Mouse (Mus musculus) midbrain, postnatal 0 days (tissue): ENCODE data around the gene Mrpl38. TPM values are rescaled to one million over a fixed set of nuclear protein-coding genes. Genes with fewer than 3 reads are reported as not detected.

ENCODE experiments used
- ATAC-seq: fragments of 200-750 bp; cut with Nextera tagmentation; 2 replicates; pipeline ENCODE4 v1.8.0; 2017; ENCODE audit warnings: moderate number of reproducible peaks, mild to moderate bottlenecking, moderate TSS enrichment, moderate library complexity; ENCODE audit not compliant: low FRiP score
- DNase-seq: peaks from one replicate; pipeline ENCODE4 v3.0.0-alpha.2; 2015; ENCODE audit warnings: low spot score
- H3K27ac ChIP-seq: fragments of 300-500 bp; sonication (generic); 2 replicates; pipeline ENCODE4 v1.5.1; 2014; ENCODE audit warnings: low read depth, mild to moderate bottlenecking, low read length, mixed read lengths
- H3K27me3 ChIP-seq: fragments of 300-500 bp; sonication (generic); 2 replicates; pipeline ENCODE4 v1.6.1; 2014; ENCODE audit warnings: low read length, control low read depth, mixed read lengths; ENCODE audit not compliant: insufficient read depth
- H3K36me3 ChIP-seq: fragments of 300-500 bp; sonication (generic); 2 replicates; pipeline ENCODE4 v1.6.1; 2014; ENCODE audit warnings: low read length, control low read depth, mixed read lengths; ENCODE audit not compliant: insufficient read depth
- H3K4me1 ChIP-seq: fragments of 300-500 bp; sonication (generic); 2 replicates; pipeline ENCODE4 v1.6.1; 2014; ENCODE audit warnings: mild to moderate bottlenecking, control low read depth, antibody characterized with exemption, low read length, mixed read lengths; ENCODE audit not compliant: insufficient read depth
- H3K4me2 ChIP-seq: fragments of 300-500 bp; sonication (generic); 2 replicates; pipeline ENCODE4 v1.6.1; 2014; ENCODE audit warnings: low read depth, mild to moderate bottlenecking, low read length, mixed read lengths; ENCODE audit not compliant: poor library complexity, severe bottlenecking
- H3K4me3 ChIP-seq: fragments of 300-500 bp; sonication (generic); 2 replicates; pipeline ENCODE4 v1.5.1; 2014; ENCODE audit warnings: low read depth, mild to moderate bottlenecking, low read length, moderate library complexity
- H3K9ac ChIP-seq: fragments of 300-500 bp; sonication (generic); replicated peaks from 2 replicates; pipeline ENCODE4 v1.6.1; 2014; ENCODE audit warnings: mild to moderate bottlenecking, low read length, moderate library complexity, mixed read lengths; ENCODE audit not compliant: poor library complexity, severe bottlenecking
- H3K9me3 ChIP-seq: fragments of 300-500 bp; sonication (generic); 2 replicates; pipeline ENCODE4 v1.6.1; 2016; ENCODE audit warnings: low read length, control low read depth
- CTCF ChIP-seq: IDR thresholded peaks from 2 replicates; pipeline ENCODE4 v1.5.1; 2016; ENCODE audit warnings: antibody characterized with exemption, mild to moderate bottlenecking
- WGBS: fragments of 180-500 bp; shearing (Covaris S2); extraction: QIAGEN DNeasy Blood & Tissue Kit; methylation state at CpG from one replicate; pipeline ENCODE4 v1.1.7; 2014; 5-methylcytosine and 5-hydroxymethylcytosine counted together
- polyA plus RNA-seq: library from polyadenylated mRNA; unstranded; fragments of >200 nt; fragmentation: Nextera tagmentation; extraction: Ambion mirVana; gene quantifications from 2 replicates; pipeline ENCODE4 v1.2.1, GENCODE M21; 2015
- total RNA-seq: library from RNA; depleted of rRNA; stranded (reverse); fragments of >200 nt; gene quantifications from 2 replicates; pipeline ENCODE4 v1.2.3, GENCODE M21; 2014

Gene Mrpl38
- total and polyA plus RNA-seq, 2 experiments from 2014 or later: 77.0 to 100 TPM

DNA sequence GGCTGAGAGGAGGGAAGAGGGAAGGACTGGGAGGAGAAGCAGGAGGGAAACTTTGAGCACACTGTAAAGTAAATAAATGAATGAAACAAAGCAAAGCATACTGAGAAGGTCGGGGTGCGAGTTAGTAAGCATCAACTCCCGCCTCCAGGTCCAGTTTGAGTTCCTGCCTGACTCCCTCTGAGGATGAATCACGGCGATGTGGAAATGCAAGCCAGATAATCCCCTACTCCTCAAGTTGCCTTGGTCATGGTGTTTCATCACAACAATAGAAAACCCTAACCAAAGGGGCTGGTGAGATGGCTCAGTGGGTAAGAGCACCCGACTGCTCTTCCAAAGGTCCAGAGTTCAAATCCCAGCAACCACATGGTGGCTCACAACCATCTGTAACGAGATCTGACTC lies 37.3 kb upstream of the Mrpl38 start:
- 74% methylated on average over 7 of the region's 7 CpGs for WGBS

GRCm38 (mm10) chr11:116174775-116175448 lies 36.2 kb upstream of the Mrpl38 start:
- 93% methylated on average over 22 of the region's 22 CpGs for WGBS
- no peak overlapping the region for H3K4me2 ChIP-seq
- H3K36me3 ChIP-seq: peaks cover 64% of the 10 kb centered on the region
- H3K4me1 ChIP-seq: no peaks in the 10 kb centered on the region
- H3K27me3 ChIP-seq: no peaks in the 10 kb centered on the region
- ATAC-seq (no peak), DNase-seq (no peak)
- H3K9ac ChIP-seq: no peak overlapping the region
- no peaks in the 10 kb centered on the region for H3K9me3 ChIP-seq
- TF ChIP-seq CTCF: no peak
- H3K4me3 ChIP-seq: no peak overlapping the region
- no peak overlapping the region for H3K27ac ChIP-seq

More for the DNA sequence above, 37.3 kb upstream of the Mrpl38 start:
- Histone ChIP-seq H3K27ac (no peak overlapping the region), H3K27me3 (no peaks in the 10 kb centered on the region), H3K4me2 (no peak overlapping the region), H3K9me3 (no peaks in the 10 kb centered on the region), H3K4me1 (no peaks in the 10 kb centered on the region), H3K36me3 (peaks cover 72% of the 10 kb centered on the region), H3K9ac (no peak overlapping the region), H3K4me3 (no peak overlapping the region)
- no peak for DNase-seq
- no peak for ATAC-seq
- TF ChIP-seq CTCF: no peak

DNA sequence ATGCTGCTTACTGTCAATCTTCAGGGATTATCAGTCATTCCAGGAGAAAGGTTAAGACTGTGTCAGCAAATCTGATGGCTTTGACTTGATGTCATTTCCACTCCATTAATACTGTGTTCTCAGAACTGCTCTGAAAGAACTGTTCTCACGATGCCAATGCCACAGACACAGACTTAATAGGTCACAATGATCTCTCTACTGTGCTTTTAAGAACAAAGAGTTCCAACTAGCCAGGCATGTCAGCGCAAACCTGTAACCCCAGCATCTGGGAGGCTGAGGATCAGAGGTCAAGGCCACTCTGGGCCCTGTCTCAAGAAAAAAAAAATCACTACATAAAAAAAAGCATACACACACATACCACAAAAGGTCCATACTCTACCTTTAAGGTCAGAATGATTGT lies 33.3 kb upstream of the Mrpl38 start:
- Histone ChIP-seq H3K27ac (no peak overlapping the region), H3K36me3 (peaks cover 40% of the 10 kb centered on the region)
- no peak for ATAC-seq

DNA sequence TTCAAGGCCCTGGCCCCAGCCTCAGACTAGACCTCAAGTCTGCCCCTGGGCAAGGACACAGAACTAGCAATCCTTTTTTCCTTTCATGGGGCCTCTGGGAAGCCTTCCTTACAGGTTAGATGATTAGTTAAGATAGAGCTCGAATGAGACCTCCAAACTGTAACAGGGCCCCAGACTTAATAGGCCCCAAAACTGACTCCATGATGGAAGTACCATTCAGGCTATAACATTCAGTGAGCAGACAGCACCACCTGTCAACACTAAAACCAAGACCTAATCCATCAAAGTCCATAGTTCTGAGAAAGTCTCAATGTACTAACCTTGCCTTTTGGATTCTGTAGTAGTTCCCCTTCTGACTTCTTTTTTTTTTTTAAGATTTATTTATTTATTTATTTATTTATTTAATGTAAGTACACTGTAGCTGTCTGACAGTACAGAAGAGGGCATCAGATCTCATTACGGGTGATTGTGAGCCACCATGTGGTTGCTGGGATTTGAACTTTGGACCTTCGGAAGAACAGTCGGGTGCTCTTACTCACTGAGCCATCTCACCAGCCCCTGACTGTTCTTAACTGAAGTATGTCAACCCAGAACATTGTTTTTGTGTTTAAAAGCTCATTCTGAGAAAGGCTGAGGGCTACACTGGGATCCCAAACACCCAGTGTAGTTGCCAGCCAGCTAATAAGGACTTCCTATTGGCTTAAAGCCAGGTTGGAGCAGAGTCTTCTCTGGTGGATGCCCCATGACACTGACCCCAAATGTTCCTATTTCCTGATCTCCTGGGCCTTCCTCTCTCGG lies 31.5 kb upstream of the Mrpl38 start:
- TF ChIP-seq CTCF: no peak
- no peak for DNase-seq
- H3K27me3 ChIP-seq: no peaks in the 10 kb centered on the region
- H3K4me1 ChIP-seq: peaks cover 3% of the 10 kb centered on the region; the same call in 1 of the 2 replicates
- no peak overlapping the region for H3K4me2 ChIP-seq
- ATAC-seq: no peak
- H3K9me3 ChIP-seq: no peaks in the 10 kb centered on the region
- WGBS: 87% methylated on average over 5 of the region's 5 CpGs
- H3K4me3 ChIP-seq: no peak overlapping the region
- no peak overlapping the region for H3K27ac ChIP-seq
- peaks cover 40% of the 10 kb centered on the region for H3K36me3 ChIP-seq
- H3K9ac ChIP-seq: no peak overlapping the region

More for the DNA sequence above, 33.3 kb upstream of the Mrpl38 start:
- Histone ChIP-seq H3K4me3 (no peak overlapping the region), H3K9me3 (no peaks in the 10 kb centered on the region), H3K27me3 (no peaks in the 10 kb centered on the region), H3K4me1 (0 out of 2 replicates have a peak, but pooled peaks cover under 1% of the 10 kb centered on the region), H3K9ac (no peak overlapping the region), H3K4me2 (no peak overlapping the region)
- no peak for DNase-seq
- WGBS: 81% methylated on average over 2 of the region's 2 CpGs
- TF ChIP-seq CTCF: no peak

DNA sequence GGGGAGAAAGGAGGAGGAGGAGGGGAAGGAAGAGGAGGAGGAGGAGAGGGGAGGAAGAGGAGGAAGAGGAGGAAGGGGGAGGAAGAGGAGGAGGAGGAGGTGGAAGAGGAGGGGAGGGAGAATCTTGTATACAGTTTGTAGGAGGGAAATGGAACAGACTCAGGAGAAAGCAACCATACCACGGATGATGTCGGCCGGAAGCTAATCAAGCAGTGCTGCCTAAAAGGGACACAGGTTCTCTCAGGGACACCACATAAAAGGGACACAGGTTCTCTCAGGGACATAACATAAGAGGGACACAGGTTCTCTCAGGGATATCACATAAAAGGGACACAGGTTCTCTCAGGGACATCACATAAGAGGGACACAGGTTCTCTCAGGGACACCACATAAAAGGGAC lies 30.5 kb upstream of the Mrpl38 start:
- peaks cover 31% of the 10 kb centered on the region for H3K36me3 ChIP-seq
- H3K27me3 ChIP-seq: no peaks in the 10 kb centered on the region
- H3K4me1 ChIP-seq: peaks cover 3% of the 10 kb centered on the region; the same call in 1 of the 2 replicates
- H3K9me3 ChIP-seq: no peaks in the 10 kb centered on the region
- no peak overlapping the region for H3K4me3 ChIP-seq
- no peak overlapping the region for H3K27ac ChIP-seq
- DNase-seq: no peak
- no peak for TF ChIP-seq CTCF
- no peak for ATAC-seq
- no peak overlapping the region for H3K4me2 ChIP-seq
- H3K9ac ChIP-seq: no peak overlapping the region
- 92% methylated on average over 3 of the region's 3 CpGs for WGBS
